Mouse (Mus musculus): ENCODE data around the gene Lgals2. TPM values are rescaled to one million over a fixed set of nuclear protein-coding genes. Genes with fewer than 3 reads are reported as not detected.

Gene Lgals2
- polyA plus RNA-seq, 1 experiment from 2014 or later, result not detected

DNA sequence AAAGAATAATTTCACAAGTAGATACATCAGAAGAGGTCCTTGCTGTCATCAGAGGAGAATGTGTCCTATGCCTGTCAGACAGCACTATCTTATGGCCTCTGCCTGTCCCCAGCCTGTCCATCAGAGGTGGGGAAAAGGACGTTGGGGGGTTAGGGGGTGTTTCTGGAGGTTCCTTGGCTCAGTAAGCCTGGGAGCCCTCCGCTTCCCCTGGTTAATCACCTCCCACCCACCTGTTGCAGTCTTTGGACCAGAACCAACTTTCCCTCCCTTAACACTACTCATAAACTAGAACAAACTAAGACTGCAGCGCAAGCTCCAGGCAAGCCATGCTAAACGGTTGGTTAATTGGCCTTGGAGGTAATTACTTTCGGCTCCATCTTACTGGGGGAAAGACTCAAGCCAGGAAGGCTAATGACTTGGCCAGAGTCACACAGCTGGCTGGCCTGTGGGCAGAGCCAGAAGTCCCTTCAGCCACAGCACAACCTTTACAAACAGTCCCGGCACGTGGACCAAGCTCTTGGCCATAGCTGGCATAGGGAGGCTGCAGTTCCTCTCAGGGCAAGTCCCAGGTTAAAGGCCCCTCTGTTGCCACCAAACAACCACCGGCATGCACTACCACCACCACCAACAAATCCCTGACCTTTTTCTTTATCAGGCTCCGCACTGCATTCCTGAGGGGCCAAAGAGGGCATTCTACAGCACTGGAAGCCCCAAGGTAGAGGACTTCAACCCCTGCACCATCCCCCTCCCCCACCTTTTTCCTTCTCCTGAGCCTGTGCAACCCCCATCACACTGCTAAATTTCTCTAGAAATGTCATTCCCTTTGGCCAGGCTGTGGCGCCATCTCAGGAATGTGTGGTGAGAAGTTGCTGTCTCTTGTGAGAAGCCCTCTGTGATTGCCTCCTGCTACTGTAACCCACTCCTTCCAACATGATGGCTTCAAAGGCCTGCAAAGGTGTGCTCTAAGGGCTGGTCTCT is 24.3 kb downstream of the Lgals2 start:
- Histone ChIP-seq H3K27ac (no peak overlapping the region), H3K4me1 (peaks cover 34% of the 10 kb centered on the region), H3K4me2 (replicated peaks) (no peak overlapping the region), H3K4me3 (no peak overlapping the region), H3K9ac (no peak overlapping the region), H3K27me3 (peaks cover 7% of the 10 kb centered on the region), H3K9me3 (no peaks in the 10 kb centered on the region), H3K36me3 (no peaks in the 10 kb centered on the region)
- WGBS, result 60% methylated on average over 10 of the region's 10 CpGs
- no peak for ATAC-seq (ENCODE audit: insufficient number of reproducible peaks, insufficient read depth, low FRiP score, low TSS enrichment)

- Histone ChIP-seq H3K4me3 (no peak overlapping the region), H3K4me2 (replicated peaks) (no peak overlapping the region), H3K27ac (no peak overlapping the region), H3K36me3 (no peaks in the 10 kb centered on the region), H3K27me3 (peaks cover 7% of the 10 kb centered on the region), H3K9ac (no peak overlapping the region), H3K9me3 (no peaks in the 10 kb centered on the region), H3K4me1 (peaks cover 21% of the 10 kb centered on the region)
- no peak for ATAC-seq (ENCODE audit: insufficient number of reproducible peaks, insufficient read depth, low FRiP score, low TSS enrichment)
- WGBS, result 95% methylated on average over 1 of the region's 1 CpGs
Observed at GRCm38 (mm10) chr15:78829636-78830035, 25.7 kb downstream of the Lgals2 start.

- WGBS, result 15% methylated on average over 5 of the region's 5 CpGs
- Histone ChIP-seq H3K27ac (no peak overlapping the region), H3K4me2 (replicated peaks) (no peak overlapping the region)
Observed at GRCm38 (mm10) chr15:78828315-78828714, 27.0 kb downstream of the Lgals2 start.

DNA sequence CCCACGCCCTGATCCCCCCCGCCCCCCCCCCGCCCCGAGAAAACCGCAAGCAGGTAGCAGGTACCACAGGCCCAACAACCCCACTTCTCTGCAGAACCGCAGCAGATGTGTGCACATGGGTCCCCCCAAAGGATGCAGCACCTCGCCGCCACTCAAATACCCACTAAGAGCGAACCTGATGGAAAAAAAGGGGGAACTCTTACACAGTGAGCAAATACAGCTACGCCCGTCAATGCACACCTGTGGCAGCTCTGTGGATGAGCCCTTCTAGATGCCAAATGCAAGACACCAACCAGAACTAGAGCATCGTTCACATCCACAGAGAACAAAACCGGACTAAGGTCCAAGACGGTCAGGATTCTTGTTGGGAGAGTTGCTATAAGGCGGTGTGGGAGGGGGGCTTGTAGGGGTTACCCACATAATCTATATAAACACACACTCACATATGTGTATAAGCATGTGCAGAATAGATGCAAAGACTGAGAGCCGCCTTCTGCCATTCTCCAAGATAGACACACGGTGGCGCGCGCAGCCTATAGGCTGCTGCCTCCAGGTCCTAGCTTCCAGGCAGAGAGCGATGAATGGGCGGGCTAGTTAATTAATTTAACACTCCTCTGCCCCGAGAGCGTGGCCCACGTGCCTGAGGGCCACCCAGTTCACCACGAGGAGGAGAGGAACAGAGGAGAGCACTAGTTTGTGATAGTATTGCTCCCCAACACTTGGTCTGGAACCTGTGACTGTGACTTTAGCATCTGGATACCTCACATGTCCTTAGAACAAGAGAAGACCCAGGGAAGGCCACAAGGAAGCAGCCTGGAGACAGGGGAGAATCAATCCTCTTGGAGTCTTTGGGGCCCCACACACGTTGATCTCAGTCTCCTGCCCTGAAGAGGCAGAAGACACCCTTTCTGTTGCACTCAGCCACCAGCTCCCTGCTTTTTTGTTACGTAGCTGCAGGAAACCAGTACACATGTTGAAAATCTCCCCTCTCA is 28.8 kb downstream of the Lgals2 start:
- no peaks in the 10 kb centered on the region for H3K9me3 ChIP-seq
- ATAC-seq (ENCODE audit: insufficient number of reproducible peaks, insufficient read depth, low FRiP score, low TSS enrichment), result peak; percentile 50; the same call in 1 of the 2 replicates

More at GRCm38 (mm10) chr15:78828315-78828714, 27.0 kb downstream of the Lgals2 start:
- Histone ChIP-seq H3K4me3 (no peak overlapping the region), H3K36me3 (no peaks in the 10 kb centered on the region), H3K27me3 (peaks cover 7% of the 10 kb centered on the region), H3K4me1 (peaks cover 14% of the 10 kb centered on the region), H3K9ac (no peak overlapping the region), H3K9me3 (no peaks in the 10 kb centered on the region)
- no peak for ATAC-seq (ENCODE audit: insufficient number of reproducible peaks, insufficient read depth, low FRiP score, low TSS enrichment)

GRCm38 (mm10) chr15:78816074-78816391 is 39.3 kb downstream of the Lgals2 start:
- Histone ChIP-seq H3K4me2 (replicated peaks) (no peak overlapping the region), H3K36me3 (no peaks in the 10 kb centered on the region), H3K27ac (no peak overlapping the region), H3K4me3 (no peak overlapping the region), H3K9me3 (no peaks in the 10 kb centered on the region), H3K9ac (no peak overlapping the region), H3K27me3 (no peaks in the 10 kb centered on the region), H3K4me1 (no peaks in the 10 kb centered on the region)
- no peak for ATAC-seq (ENCODE audit: insufficient number of reproducible peaks, insufficient read depth, low FRiP score, low TSS enrichment)
- 71% methylated on average over 6 of the region's 6 CpGs for WGBS

More for the DNA sequence above, 28.8 kb downstream of the Lgals2 start:
- Histone ChIP-seq H3K4me1 (no peaks in the 10 kb centered on the region), H3K27me3 (peaks cover 7% of the 10 kb centered on the region), H3K27ac (no peak overlapping the region), H3K9ac (no peak overlapping the region), H3K36me3 (no peaks in the 10 kb centered on the region), H3K4me3 (no peak overlapping the region), H3K4me2 (replicated peaks) (no peak overlapping the region)
- 24% methylated on average over 28 of the region's 28 CpGs for WGBS

DNA sequence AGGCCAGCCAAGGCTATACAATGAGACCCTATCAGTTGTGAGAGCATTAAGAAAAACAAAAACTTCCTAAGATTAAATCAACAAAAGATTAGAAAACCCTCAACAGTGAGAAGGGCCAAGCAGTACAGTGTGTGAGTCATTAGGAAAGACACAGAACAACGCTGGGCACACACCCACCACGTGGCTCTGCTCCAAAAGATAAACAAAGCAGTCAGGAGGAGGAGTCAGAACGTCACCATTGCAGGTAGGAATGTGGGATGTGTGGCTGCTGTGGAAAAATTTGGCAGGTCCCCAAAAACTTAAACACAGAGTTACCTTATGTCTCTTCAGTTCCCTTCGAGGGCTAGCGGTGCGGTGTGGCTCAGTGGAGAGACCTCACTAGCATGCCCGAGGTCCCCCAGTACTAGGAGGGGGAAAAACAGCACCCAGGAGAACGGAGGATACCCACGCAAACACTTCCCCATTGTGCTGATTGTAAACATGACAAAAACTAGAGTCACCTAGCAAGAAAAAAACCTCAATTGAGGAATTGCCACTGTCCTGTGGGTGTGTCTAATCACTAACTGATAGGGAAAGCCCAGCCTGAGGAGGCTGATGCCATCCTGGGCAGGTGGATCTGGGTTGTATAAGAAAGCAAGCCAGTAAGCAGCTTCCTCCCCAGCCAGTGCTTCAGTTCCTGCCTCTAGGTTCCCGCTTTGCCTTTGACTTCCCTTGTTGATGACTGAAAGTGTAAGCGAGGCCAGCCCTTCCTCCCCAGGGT is 39.8 kb downstream of the Lgals2 start:
- Histone ChIP-seq H3K4me2 (replicated peaks) (no peak overlapping the region), H3K4me1 (no peaks in the 10 kb centered on the region), H3K9ac (no peak overlapping the region), H3K4me3 (no peak overlapping the region), H3K9me3 (no peaks in the 10 kb centered on the region), H3K27ac (no peak overlapping the region), H3K27me3 (no peaks in the 10 kb centered on the region), H3K36me3 (no peaks in the 10 kb centered on the region)
- 52% methylated on average over 11 of the region's 11 CpGs for WGBS
- ATAC-seq (ENCODE audit: insufficient number of reproducible peaks, insufficient read depth, low FRiP score, low TSS enrichment), result no peak

GRCm38 (mm10) chr15:78813603-78814002 is 41.7 kb downstream of the Lgals2 start:
- Histone ChIP-seq H3K4me2 (replicated peaks) (no peak overlapping the region), H3K4me3 (no peak overlapping the region), H3K4me1 (0 out of 2 replicates have a peak, but pooled peaks cover 4% of the 10 kb centered on the region), H3K27ac (no peak overlapping the region), H3K9ac (no peak overlapping the region), H3K9me3 (no peaks in the 10 kb centered on the region), H3K36me3 (no peaks in the 10 kb centered on the region), H3K27me3 (no peaks in the 10 kb centered on the region)
- 94% methylated on average over 4 of the region's 4 CpGs for WGBS
- ATAC-seq (ENCODE audit: insufficient number of reproducible peaks, insufficient read depth, low FRiP score, low TSS enrichment), result no peak

GRCm38 (mm10) chr15:78810146-78810545 is 45.2 kb downstream of the Lgals2 start:
- ATAC-seq (ENCODE audit: insufficient number of reproducible peaks, insufficient read depth, low FRiP score, low TSS enrichment), result no peak
- Histone ChIP-seq H3K4me3 (no peak overlapping the region), H3K27ac (no peak overlapping the region), H3K4me1 (0 out of 2 replicates have a peak, but pooled peaks cover 6% of the 10 kb centered on the region), H3K27me3 (peaks cover 3% of the 10 kb centered on the region; the same call in 1 of the 2 replicates), H3K9me3 (no peaks in the 10 kb centered on the region), H3K9ac (no peak overlapping the region), H3K36me3 (no peaks in the 10 kb centered on the region), H3K4me2 (replicated peaks) (no peak overlapping the region)
- 81% methylated on average over 9 of the region's 9 CpGs for WGBS

- no peak for ATAC-seq (ENCODE audit: insufficient number of reproducible peaks, insufficient read depth, low FRiP score, low TSS enrichment)
- no peaks in the 10 kb centered on the region for H3K9me3 ChIP-seq
- H3K9ac ChIP-seq, result no peak overlapping the region
- WGBS, result 57% methylated on average over 9 of the region's 9 CpGs
- H3K4me1 ChIP-seq, result 0 out of 2 replicates have a peak, but pooled peaks cover 6% of the 10 kb centered on the region
- H3K4me2 ChIP-seq (replicated peaks), result no peak overlapping the region
- H3K36me3 ChIP-seq, result no peaks in the 10 kb centered on the region
- peaks cover 6% of the 10 kb centered on the region; the same call in 1 of the 2 replicates for H3K27me3 ChIP-seq
- H3K4me3 ChIP-seq, result no peak overlapping the region
- no peak overlapping the region for H3K27ac ChIP-seq
Observed at GRCm38 (mm10) chr15:78809739-78810138, 45.6 kb downstream of the Lgals2 start.

- Histone ChIP-seq H3K36me3 (no peaks in the 10 kb centered on the region), H3K4me1 (0 out of 2 replicates have a peak, but pooled peaks cover 6% of the 10 kb centered on the region), H3K27ac (no peak overlapping the region), H3K9me3 (no peaks in the 10 kb centered on the region), H3K9ac (no peak overlapping the region), H3K27me3 (peaks cover 11% of the 10 kb centered on the region), H3K4me2 (replicated peaks) (no peak overlapping the region), H3K4me3 (no peak overlapping the region)
- WGBS, result 70% methylated on average over 2 of the region's 2 CpGs
- no peak for ATAC-seq (ENCODE audit: insufficient number of reproducible peaks, insufficient read depth, low FRiP score, low TSS enrichment)
Observed at GRCm38 (mm10) chr15:78808980-78809379, 46.3 kb downstream of the Lgals2 start.

GRCm38 (mm10) chr15:78807141-78807540 is 48.2 kb downstream of the Lgals2 start:
- Histone ChIP-seq H3K4me3 (no peak overlapping the region), H3K36me3 (no peaks in the 10 kb centered on the region), H3K27ac (no peak overlapping the region), H3K4me1 (peaks cover 9% of the 10 kb centered on the region; the same call in 1 of the 2 replicates), H3K9ac (no peak overlapping the region), H3K9me3 (no peaks in the 10 kb centered on the region), H3K4me2 (replicated peaks) (no peak overlapping the region), H3K27me3 (peaks cover 30% of the 10 kb centered on the region)
- no peak for ATAC-seq (ENCODE audit: insufficient number of reproducible peaks, insufficient read depth, low FRiP score, low TSS enrichment)
- 72% methylated on average over 3 of the region's 3 CpGs for WGBS
